Mouse (Mus musculus) testis, adult 2 months (tissue): ENCODE measurements at regions not wholly inside any gene's neighbourhood (a gene's known extent, or its start where the extent isn't known, plus 50 kb on each side); places are given as distances from the start of the nearest gene placed in this dataset.

ENCODE experiments used
- H3K27ac ChIP-seq: fragments of 200-500 bp; 2 replicates; pipeline ENCODE4 v1.5.1; 2012; ENCODE audit warnings: low read depth, low read length; ENCODE audit not compliant: control insufficient read depth, insufficient read depth
- H3K27me3 ChIP-seq: fragments of 200-500 bp; 2 replicates; pipeline ENCODE4 v1.6.1; 2012; ENCODE audit warnings: mild to moderate bottlenecking, low read length, moderate library complexity; ENCODE audit not compliant: control insufficient read depth, insufficient read depth
- H3K36me3 ChIP-seq: fragments of 200-500 bp; 2 replicates; pipeline ENCODE4 v1.6.1; 2012; ENCODE audit warnings: mild to moderate bottlenecking, low read length; ENCODE audit not compliant: control insufficient read depth, insufficient read depth
- H3K4me1 ChIP-seq: fragments of 200-500 bp; 2 replicates; pipeline ENCODE4 v1.6.1; 2012; ENCODE audit warnings: low read length; ENCODE audit not compliant: control insufficient read depth, insufficient read depth
- H3K4me3 ChIP-seq: fragments of 200-500 bp; 2 replicates; pipeline ENCODE4 v1.5.1; 2012; ENCODE audit warnings: low read depth, mild to moderate bottlenecking, low read length, moderate library complexity, mixed read lengths; ENCODE audit not compliant: control insufficient read depth
- CTCF ChIP-seq: fragments of 200-500 bp; IDR thresholded peaks from 2 replicates; pipeline ENCODE4 v1.5.1; 2012; ENCODE audit warnings: low read depth, mild to moderate bottlenecking, inconsistent platforms, low read length, moderate library complexity; ENCODE audit not compliant: control insufficient read depth, insufficient read depth, insufficient replicate concordance
- POLR2A ChIP-seq: fragments of 200-500 bp; IDR thresholded peaks from 2 replicates; pipeline ENCODE4 v1.6.1; 2012; ENCODE audit warnings: low read depth, mild to moderate bottlenecking, inconsistent platforms, low read length, moderate library complexity; ENCODE audit not compliant: control insufficient read depth

- no peaks in the 10 kb centered on the region for H3K4me1 ChIP-seq
- TF ChIP-seq POLR2A: no peak
- TF ChIP-seq CTCF: no peak
- H3K27ac ChIP-seq: no peak overlapping the region
- no peaks in the 10 kb centered on the region for H3K36me3 ChIP-seq
- H3K27me3 ChIP-seq: no peaks in the 10 kb centered on the region
- H3K4me3 ChIP-seq: no peak overlapping the region
These were observed 80.2 kb upstream of the Dazl start for GRCm38 (mm10) chr17:50373496-50374141.

DNA sequence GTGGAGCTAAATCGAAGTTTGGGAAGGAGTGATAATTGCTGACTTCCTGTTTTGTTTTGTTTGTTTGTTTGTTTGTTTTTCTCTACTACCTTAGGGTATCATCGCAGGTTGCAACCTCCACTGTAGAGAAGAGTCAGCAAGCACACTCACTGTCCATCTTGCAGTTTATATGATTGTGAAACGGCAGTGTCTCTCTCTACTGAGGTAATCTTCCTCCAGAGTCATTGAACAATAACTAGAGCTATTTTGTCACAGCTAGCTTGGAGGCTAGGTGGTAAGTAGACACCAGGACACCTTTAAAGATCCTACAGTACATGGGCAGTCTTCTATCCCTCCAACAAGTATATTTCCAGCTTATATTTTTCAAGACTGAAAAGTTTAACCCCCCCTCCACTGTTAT, 82.0 kb upstream of the Dazl start:
- Histone ChIP-seq H3K36me3 (no peaks in the 10 kb centered on the region), H3K27me3 (no peaks in the 10 kb centered on the region), H3K4me1 (no peaks in the 10 kb centered on the region), H3K4me3 (no peak overlapping the region), H3K27ac (no peak overlapping the region)
- TF ChIP-seq POLR2A: no peak
- no peak for TF ChIP-seq CTCF

- no peak overlapping the region for H3K27ac ChIP-seq
- no peaks in the 10 kb centered on the region for H3K36me3 ChIP-seq
- no peak overlapping the region for H3K4me3 ChIP-seq
- no peak for TF ChIP-seq POLR2A
- no peak for TF ChIP-seq CTCF
- no peaks in the 10 kb centered on the region for H3K27me3 ChIP-seq
- no peaks in the 10 kb centered on the region for H3K4me1 ChIP-seq
These were observed 83.3 kb upstream of the Dazl start for GRCm38 (mm10) chr17:50376708-50377107.

- Histone ChIP-seq H3K27ac (no peak overlapping the region), H3K27me3 (no peaks in the 10 kb centered on the region), H3K4me1 (no peaks in the 10 kb centered on the region), H3K36me3 (no peaks in the 10 kb centered on the region), H3K4me3 (no peak overlapping the region)
- no peak for TF ChIP-seq CTCF
- no peak for TF ChIP-seq POLR2A
These were observed 84.8 kb upstream of the Dazl start for GRCm38 (mm10) chr17:50378141-50378727.

DNA sequence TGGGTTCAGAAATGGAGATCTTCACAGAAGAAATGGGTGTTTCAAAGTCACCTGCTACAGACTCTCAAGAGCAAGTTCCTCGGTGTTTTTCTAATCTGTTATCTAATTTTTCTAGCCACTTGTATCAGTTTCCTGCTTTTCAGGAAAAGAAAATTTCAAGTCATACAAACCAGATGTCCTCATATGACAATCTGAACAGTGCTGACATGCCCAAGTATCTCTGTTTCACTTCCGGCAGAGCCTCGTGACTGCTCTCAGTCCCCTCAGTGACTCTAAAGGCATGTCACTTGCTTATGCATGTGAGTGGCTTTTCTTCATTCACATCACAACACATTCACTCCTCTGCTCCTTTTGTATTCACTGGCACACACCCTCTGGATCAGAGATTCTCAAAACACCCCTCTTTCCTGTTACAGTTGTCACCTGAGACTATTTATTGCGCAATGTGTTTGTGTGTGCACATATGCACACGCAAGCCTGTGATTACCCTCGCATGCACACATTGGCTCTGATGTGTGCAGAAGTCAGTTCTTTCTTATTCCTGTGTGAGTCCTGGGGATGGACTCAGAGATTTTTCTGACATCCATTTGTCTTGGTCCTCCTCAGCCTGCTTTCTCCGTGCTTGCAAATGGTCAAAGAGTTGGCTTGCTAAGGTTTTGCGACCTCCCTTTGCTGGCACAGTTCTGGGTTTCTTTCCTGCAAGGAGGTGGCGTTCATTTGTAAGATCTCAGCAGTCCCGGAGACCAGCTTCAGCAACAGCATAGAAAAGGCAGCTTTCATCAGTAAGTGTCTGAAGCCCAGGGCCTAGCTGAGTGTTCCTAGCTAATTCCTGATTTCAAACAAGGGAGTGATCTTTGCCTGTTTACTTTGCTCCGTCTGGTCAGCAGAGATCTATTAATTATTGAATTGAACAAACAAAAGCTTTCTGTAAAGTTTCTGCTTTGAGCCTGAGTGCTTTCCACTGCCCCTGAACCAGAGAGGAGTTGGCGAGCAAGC, 95.6 kb upstream of the Dazl start:
- Histone ChIP-seq H3K27me3 (no peaks in the 10 kb centered on the region), H3K4me3 (no peak overlapping the region), H3K4me1 (peaks cover 2% of the 10 kb centered on the region), H3K36me3 (no peaks in the 10 kb centered on the region), H3K27ac (no peak overlapping the region)
- TF ChIP-seq POLR2A (no peak), CTCF (no peak)

DNA sequence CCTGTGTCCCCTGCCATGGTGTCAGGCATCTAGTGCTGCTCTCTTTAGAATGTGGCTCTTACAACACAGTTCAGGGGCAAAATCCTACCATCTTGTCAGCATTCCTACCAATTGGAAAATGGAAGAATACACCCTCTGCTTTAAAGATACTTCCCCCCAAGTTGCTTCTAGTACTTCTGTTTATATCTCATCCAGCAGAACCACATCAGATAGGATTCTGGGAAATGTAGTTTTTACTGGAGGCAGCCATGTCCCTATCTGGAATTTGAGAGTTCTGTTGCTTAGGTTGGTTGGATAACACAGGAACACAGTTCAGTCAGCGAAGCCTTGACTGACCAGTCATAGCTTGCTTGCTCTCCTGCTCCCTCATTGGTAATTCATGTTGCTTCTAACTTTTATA, 96.7 kb upstream of the Dazl start:
- no peak overlapping the region for H3K4me3 ChIP-seq
- TF ChIP-seq POLR2A (no peak), CTCF (no peak)
- peaks cover 4% of the 10 kb centered on the region for H3K4me1 ChIP-seq
- H3K36me3 ChIP-seq: no peaks in the 10 kb centered on the region
- H3K27me3 ChIP-seq: no peaks in the 10 kb centered on the region
- no peak overlapping the region for H3K27ac ChIP-seq

DNA sequence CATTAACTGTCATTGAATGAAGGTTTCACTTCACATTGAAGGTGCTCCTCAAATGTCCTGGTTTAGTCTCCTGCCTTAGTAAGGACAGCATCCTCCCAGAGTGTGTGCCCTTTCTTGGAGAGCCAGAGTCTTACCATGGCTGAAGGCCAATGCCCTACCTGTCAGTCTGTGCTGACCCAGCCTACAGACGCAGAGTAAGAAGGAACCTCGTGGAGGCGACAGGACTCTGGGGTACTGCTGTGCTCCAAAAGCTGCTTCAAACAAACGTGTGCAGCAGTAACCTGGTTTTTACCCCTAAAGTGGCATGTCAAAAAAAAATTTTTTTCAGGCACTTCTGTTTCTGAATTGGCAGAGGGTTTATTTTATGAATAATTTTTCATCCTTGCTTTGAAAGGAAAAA, 97.8 kb upstream of the Dazl start:
- Histone ChIP-seq H3K27me3 (no peaks in the 10 kb centered on the region), H3K27ac (no peak overlapping the region), H3K4me1 (peaks cover 4% of the 10 kb centered on the region), H3K4me3 (no peak overlapping the region), H3K36me3 (no peaks in the 10 kb centered on the region)
- TF ChIP-seq CTCF (no peak), POLR2A (no peak)
